Mouse (Mus musculus) liver, embryonic 15.5 days (tissue): Measurements from ENCODE around the gene Fbxw11. TPM values are rescaled to one million over a fixed set of nuclear protein-coding genes. Genes with fewer than 3 reads are reported as not detected.

Experiments used
- ATAC-seq: fragments of 200-750 bp; cut with Nextera tagmentation; 2 replicates; pipeline ENCODE4 v1.8.0; 2017; ENCODE audit warnings: moderate number of reproducible peaks, mild to moderate bottlenecking, moderate library complexity; ENCODE audit not compliant: insufficient read depth
- H3K27ac ChIP-seq: fragments of 300-500 bp; sonication (generic); replicated peaks from 2 replicates; pipeline ENCODE4 v1.5.1; 2015; ENCODE audit warnings: mild to moderate bottlenecking, inconsistent platforms
- H3K27me3 ChIP-seq: fragments of 300-500 bp; sonication (generic); 2 replicates; pipeline ENCODE4 v1.6.1; 2015; ENCODE audit warnings: mild to moderate bottlenecking, inconsistent platforms
- H3K36me3 ChIP-seq: fragments of 300-500 bp; sonication (generic); replicated peaks from 2 replicates; pipeline ENCODE4 v1.6.1; 2015; ENCODE audit warnings: moderate library complexity, mild to moderate bottlenecking, inconsistent platforms
- H3K4me1 ChIP-seq: fragments of 300-500 bp; sonication (generic); replicated peaks from 2 replicates; pipeline ENCODE4 v1.6.1; 2015; ENCODE audit warnings: inconsistent platforms
- H3K4me2 ChIP-seq: fragments of 300-500 bp; sonication (generic); 2 replicates; pipeline ENCODE4 v1.6.1; 2015; ENCODE audit warnings: moderate library complexity, mild to moderate bottlenecking, inconsistent platforms
- H3K4me3 ChIP-seq: fragments of 300-500 bp; sonication (generic); replicated peaks from 2 replicates; pipeline ENCODE4 v1.5.1; 2015; ENCODE audit warnings: mild to moderate bottlenecking, inconsistent platforms
- H3K9ac ChIP-seq: fragments of 300-500 bp; sonication (generic); 2 replicates; pipeline ENCODE4 v1.6.1; 2015; ENCODE audit warnings: moderate library complexity, mild to moderate bottlenecking, inconsistent platforms
- H3K9me3 ChIP-seq: fragments of 300-500 bp; sonication (generic); replicated peaks from 2 replicates; pipeline ENCODE4 v1.6.1; 2016; ENCODE audit warnings: inconsistent platforms
- WGBS: fragments of 180-500 bp; shearing (Covaris S2); methylation state at CpG from one replicate; pipeline ENCODE4 v1.1.7; 2015; ENCODE audit warnings: mixed read lengths; ENCODE audit not compliant: insufficient replicate concordance; 5-methylcytosine and 5-hydroxymethylcytosine counted together
- polyA plus RNA-seq: library from polyadenylated mRNA; unstranded; fragments of >200 nt; fragmentation: Nextera tagmentation; extraction: Ambion mirVana; gene quantifications from 2 replicates; pipeline ENCODE4 v1.2.1, GENCODE M21; 2015

Gene Fbxw11
- 19.1 and 19.5 TPM in 2 replicates for polyA plus RNA-seq

GRCm38 (mm10) chr11:32642249-32642876, at the start of gene Fbxw11:
Gene Fbxw11, plus strand, starts transcription at chr11:32642724.
- peak within 1 kb of the TSS; percentile 98 for H3K9ac ChIP-seq
- ATAC-seq = peak; percentile 94
- H3K4me3 ChIP-seq = peak within 1 kb of the TSS; percentile 98
- H3K27ac ChIP-seq = peak within 1 kb of the TSS; percentile 96
- peak within 1 kb of the TSS; percentile 87 for H3K4me2 ChIP-seq
- WGBS = under 1% methylated on average over 63 of the region's 64 CpGs
- H3K9me3 ChIP-seq = no peaks in the 10 kb centered on the region
- no peaks in the 10 kb centered on the region for H3K36me3 ChIP-seq
- no peaks in the 10 kb centered on the region for H3K27me3 ChIP-seq
- H3K4me1 ChIP-seq = peaks cover 55% of the 10 kb centered on the region

DNA sequence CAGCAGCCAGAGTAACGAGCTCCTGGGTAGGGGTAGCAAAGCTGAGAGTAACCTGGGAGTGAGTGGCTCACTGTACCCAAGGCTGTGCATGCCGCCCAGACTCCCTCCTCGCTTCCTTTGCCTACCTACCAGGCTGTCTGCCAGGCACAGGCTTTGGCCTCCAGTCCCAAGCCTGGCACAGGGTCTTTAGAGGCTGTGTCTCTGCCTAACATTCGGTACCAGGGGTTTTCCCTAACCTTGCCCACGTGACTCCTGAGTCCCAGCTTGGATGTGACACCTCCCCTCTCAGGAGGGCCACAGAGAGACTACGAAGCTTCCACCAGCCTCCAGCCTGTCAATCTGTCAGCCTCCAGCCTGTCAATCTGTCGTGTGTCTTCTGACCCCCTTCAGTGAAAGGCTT, 49.4 kb upstream of the Fbxw11 start:
- Histone ChIP-seq H3K9ac (no peak overlapping the region), H3K4me3 (no peak overlapping the region), H3K9me3 (no peaks in the 10 kb centered on the region), H3K4me1 (peaks cover under 1% of the 10 kb centered on the region; the same call in 1 of the 2 replicates), H3K27me3 (no peaks in the 10 kb centered on the region), H3K36me3 (0 out of 2 replicates have a peak, but pooled peaks cover 13% of the 10 kb centered on the region), H3K27ac (no peak overlapping the region), H3K4me2 (no peak overlapping the region)
- 70% methylated on average over 7 of the region's 7 CpGs for WGBS
- no peak for ATAC-seq

DNA sequence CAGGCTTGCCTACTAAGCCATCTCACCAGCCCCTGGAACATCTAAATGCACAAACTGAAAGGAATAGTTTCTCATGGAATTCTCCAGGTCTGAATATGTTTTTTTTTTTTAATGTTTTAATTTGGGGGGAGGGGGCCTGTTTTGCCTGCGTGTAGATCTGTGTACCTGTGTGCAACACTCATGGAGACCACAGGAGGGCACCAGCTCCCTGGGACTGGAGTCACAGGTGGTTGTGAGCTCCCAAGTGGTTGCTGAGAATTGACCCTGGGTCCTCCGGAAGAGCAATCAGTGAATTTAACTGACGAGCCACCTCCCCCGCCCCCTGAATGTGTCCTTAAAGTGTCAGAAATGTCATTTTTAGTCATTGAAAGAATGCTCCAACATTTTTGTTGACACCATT, 48.4 kb upstream of the Fbxw11 start:
- WGBS = 83% methylated on average over 4 of the region's 4 CpGs
- no peak overlapping the region for H3K9ac ChIP-seq
- no peaks in the 10 kb centered on the region for H3K9me3 ChIP-seq
- no peak overlapping the region for H3K4me2 ChIP-seq
- no peak for ATAC-seq
- no peaks in the 10 kb centered on the region for H3K4me1 ChIP-seq
- 0 out of 2 replicates have a peak, but pooled peaks cover 8% of the 10 kb centered on the region for H3K36me3 ChIP-seq
- H3K4me3 ChIP-seq = no peak overlapping the region
- H3K27ac ChIP-seq = no peak overlapping the region
- H3K27me3 ChIP-seq = no peaks in the 10 kb centered on the region

DNA sequence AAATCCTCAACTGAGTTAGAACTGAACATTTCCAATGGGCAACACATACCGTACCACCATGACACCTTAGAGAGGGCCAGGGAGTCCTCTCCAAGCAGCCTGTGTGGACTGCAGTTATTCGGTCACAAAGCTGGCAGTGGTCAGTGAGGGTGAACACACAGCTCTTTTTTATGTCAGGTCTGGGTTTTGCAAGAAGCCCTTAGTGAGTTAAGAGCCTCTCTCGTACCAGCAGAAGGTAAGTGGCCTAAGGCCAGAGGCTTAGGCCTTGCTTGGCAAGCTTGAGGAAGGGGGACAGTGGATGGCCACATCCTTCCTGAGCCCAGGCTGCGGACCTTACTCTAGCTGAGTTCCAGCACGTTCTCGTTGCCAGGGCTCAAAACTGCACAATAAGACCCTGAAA, 42.2 kb upstream of the Fbxw11 start:
- Histone ChIP-seq H3K27me3 (no peaks in the 10 kb centered on the region), H3K4me3 (no peak overlapping the region), H3K4me1 (peaks cover 8% of the 10 kb centered on the region), H3K9ac (no peak overlapping the region), H3K36me3 (no peaks in the 10 kb centered on the region), H3K9me3 (no peaks in the 10 kb centered on the region), H3K27ac (no peak overlapping the region), H3K4me2 (no peak overlapping the region)
- WGBS = 76% methylated on average over 6 of the region's 6 CpGs
- no peak for ATAC-seq

DNA sequence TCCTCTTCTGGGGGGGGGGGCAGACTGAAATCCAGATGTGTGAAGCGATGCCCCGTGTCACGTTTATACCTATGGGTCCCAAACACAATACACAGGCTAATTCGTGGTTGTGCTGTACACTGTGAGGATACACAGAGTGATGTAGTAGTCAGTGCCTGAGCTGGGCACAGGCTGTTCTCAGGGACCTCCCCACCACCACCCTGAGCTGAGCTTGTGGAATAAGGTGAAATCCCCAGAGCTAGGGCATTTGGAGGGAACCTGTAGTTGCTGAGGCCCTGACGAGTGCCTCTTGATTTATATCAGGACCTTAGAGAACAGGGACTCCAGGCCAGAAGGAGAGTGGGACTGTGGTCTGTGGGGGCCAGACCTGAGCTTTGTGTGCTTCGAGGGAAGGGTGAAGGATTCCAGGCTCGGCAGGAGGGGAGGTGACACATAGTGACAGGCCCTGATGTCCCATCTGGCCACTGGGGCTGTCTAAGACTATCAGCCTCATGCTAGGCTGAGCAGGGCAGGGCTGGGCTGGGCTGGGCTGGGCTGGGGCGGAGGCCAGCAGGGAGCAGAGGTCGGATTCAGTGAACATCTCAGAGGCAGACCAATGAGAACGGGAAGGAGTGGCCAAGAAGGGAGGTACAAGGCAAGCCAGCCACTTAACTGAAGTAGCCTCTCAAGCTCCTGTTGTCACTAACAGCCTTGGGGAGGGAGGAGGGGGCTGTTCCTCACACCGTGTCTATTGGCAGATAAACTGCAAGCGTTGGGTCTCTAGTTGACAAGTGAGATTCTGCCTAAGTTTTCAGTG, 40.8 kb upstream of the Fbxw11 start:
- no peak overlapping the region for H3K4me2 ChIP-seq
- WGBS = 56% methylated on average over 12 of the region's 12 CpGs
- no peak overlapping the region for H3K27ac ChIP-seq
- H3K9me3 ChIP-seq = no peaks in the 10 kb centered on the region
- peak; percentile 63; the same call in 1 of the 2 replicates for ATAC-seq
- peaks cover 8% of the 10 kb centered on the region for H3K4me1 ChIP-seq
- no peaks in the 10 kb centered on the region for H3K27me3 ChIP-seq
- no peak overlapping the region for H3K9ac ChIP-seq
- H3K36me3 ChIP-seq = no peaks in the 10 kb centered on the region
- H3K4me3 ChIP-seq = no peak overlapping the region

DNA sequence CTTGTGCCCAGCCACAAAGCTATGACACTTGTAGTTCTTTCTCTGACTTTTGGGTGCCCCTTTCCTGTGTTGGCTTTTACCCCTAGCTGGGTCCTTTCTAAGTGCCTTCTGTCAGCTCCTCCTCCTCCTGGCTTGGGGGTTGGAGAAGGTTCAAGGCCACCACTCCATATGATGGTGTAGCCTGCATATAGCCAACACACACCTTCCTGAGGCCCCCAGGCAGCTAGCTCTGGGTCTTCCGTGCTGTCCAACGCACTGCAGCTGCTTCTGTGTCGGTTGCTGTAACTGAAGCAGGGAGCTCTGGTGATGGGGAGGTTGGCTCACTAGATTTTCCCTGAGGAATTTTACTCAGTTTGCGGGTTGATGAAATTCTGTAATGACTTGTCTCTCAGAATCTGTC, 37.9 kb upstream of the Fbxw11 start:
- Histone ChIP-seq H3K4me1 (peaks cover 8% of the 10 kb centered on the region), H3K36me3 (no peaks in the 10 kb centered on the region), H3K4me2 (no peak overlapping the region), H3K27me3 (no peaks in the 10 kb centered on the region), H3K9ac (no peak overlapping the region), H3K4me3 (no peak overlapping the region), H3K27ac (no peak overlapping the region), H3K9me3 (no peaks in the 10 kb centered on the region)
- ATAC-seq = no peak
- WGBS = 73% methylated on average over 4 of the region's 4 CpGs

- H3K27me3 ChIP-seq = no peaks in the 10 kb centered on the region
- no peaks in the 10 kb centered on the region for H3K9me3 ChIP-seq
- no peak overlapping the region; the same call in 1 of the 2 replicates for H3K27ac ChIP-seq
- no peak overlapping the region for H3K4me2 ChIP-seq
- WGBS = 64% methylated on average over 7 of the region's 7 CpGs
- peaks cover 8% of the 10 kb centered on the region for H3K4me1 ChIP-seq
- ATAC-seq = no peak
- no peak overlapping the region for H3K4me3 ChIP-seq
- no peak overlapping the region for H3K9ac ChIP-seq
- no peaks in the 10 kb centered on the region for H3K36me3 ChIP-seq
These were observed 37.2 kb upstream of the Fbxw11 start for GRCm38 (mm10) chr11:32605131-32605860.

GRCm38 (mm10) chr11:32605907-32606306, 36.6 kb upstream of the Fbxw11 start:
- H3K4me1 ChIP-seq = peaks cover 8% of the 10 kb centered on the region
- no peak overlapping the region for H3K27ac ChIP-seq
- H3K4me2 ChIP-seq = no peak overlapping the region
- WGBS = 76% methylated on average over 3 of the region's 3 CpGs
- no peaks in the 10 kb centered on the region for H3K9me3 ChIP-seq
- ATAC-seq = no peak
- H3K36me3 ChIP-seq = no peaks in the 10 kb centered on the region; the same call in 1 of the 2 replicates
- H3K9ac ChIP-seq = no peak overlapping the region
- no peak overlapping the region for H3K4me3 ChIP-seq
- H3K27me3 ChIP-seq = no peaks in the 10 kb centered on the region

- Histone ChIP-seq H3K4me3 (no peak overlapping the region), H3K27ac (no peak overlapping the region), H3K27me3 (no peaks in the 10 kb centered on the region), H3K4me2 (no peak overlapping the region), H3K9me3 (no peaks in the 10 kb centered on the region), H3K9ac (no peak overlapping the region), H3K36me3 (peaks cover 5% of the 10 kb centered on the region; the same call in 1 of the 2 replicates), H3K4me1 (no peaks in the 10 kb centered on the region; the same call in 1 of the 2 replicates)
- no peak for ATAC-seq
These were observed 35.2 kb upstream of the Fbxw11 start for GRCm38 (mm10) chr11:32607319-32607718.

DNA sequence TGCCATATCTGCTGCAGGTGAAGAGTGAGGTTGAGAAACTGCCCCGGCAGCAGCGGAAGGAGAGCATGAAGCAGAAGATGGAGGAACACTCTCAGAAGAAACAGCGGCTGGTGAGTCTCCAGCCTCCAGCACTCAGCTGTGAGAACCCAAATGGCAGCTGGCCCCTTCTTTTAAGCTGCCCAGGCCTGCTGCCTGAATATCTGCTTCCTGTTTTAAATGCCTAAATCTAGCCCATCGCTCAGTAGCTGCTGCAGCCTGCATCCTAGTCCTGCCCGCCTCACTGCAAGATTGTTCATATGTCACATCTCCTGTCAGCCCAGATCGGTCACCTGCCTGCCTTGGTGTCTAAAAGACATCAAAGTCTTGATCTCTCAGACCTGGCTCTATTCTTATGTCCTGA, 31.9 kb upstream of the Fbxw11 start:
- Histone ChIP-seq H3K4me3 (no peak overlapping the region), H3K4me2 (no peak overlapping the region), H3K27me3 (no peaks in the 10 kb centered on the region), H3K9me3 (no peaks in the 10 kb centered on the region), H3K27ac (no peak overlapping the region), H3K36me3 (peaks cover 9% of the 10 kb centered on the region; the same call in 1 of the 2 replicates), H3K9ac (no peak overlapping the region), H3K4me1 (no peaks in the 10 kb centered on the region; the same call in 1 of the 2 replicates)
- no peak for ATAC-seq
- WGBS = 83% methylated on average over 6 of the region's 6 CpGs

DNA sequence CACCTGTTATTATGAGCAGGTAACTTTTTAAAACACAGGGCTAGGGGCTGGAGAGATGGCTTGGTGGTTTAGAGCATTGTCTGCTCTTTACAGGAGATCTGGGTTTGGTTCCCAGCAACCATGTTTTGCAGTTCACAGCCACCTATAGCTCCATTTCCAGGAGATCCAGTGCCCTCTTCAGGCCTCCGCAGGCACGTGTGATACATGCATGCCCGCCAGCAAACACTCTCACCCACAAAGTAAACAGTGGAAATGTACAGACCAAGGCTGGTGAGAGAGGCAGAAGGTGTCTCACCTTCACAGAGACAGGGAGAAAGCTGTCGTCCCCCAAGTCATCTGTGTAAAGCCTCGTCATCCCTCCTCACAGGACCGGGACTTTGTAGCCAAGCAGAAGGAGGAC, 30.2 kb upstream of the Fbxw11 start:
- no peak for ATAC-seq
- H3K4me2 ChIP-seq = no peak overlapping the region
- 75% methylated on average over 6 of the region's 6 CpGs for WGBS
- H3K9ac ChIP-seq = no peak overlapping the region
- no peak overlapping the region for H3K27ac ChIP-seq
- no peak overlapping the region for H3K4me3 ChIP-seq
- H3K36me3 ChIP-seq = peaks cover 17% of the 10 kb centered on the region
- no peaks in the 10 kb centered on the region for H3K27me3 ChIP-seq
- no peaks in the 10 kb centered on the region for H3K9me3 ChIP-seq
- no peaks in the 10 kb centered on the region; the same call in 1 of the 2 replicates for H3K4me1 ChIP-seq
